Mouse (Mus musculus) kidney, postnatal 0 days (tissue): ENCODE results near the gene Kcne3. TPM values are rescaled to one million over a fixed set of nuclear protein-coding genes. Genes with fewer than 3 reads are reported as not detected.

Experiments
- ATAC-seq: fragments of 200-750 bp; cut with Nextera tagmentation; replicated peaks from 2 replicates; pipeline ENCODE4 v1.8.0; 2017; ENCODE audit warnings: low read depth, moderate number of reproducible peaks, moderate TSS enrichment, moderate library complexity; ENCODE audit not compliant: low FRiP score
- DNase-seq: peaks from one replicate; pipeline ENCODE4 v3.0.0-alpha.2; 2016; ENCODE audit warnings: low spot score
- H3K27ac ChIP-seq: fragments of 300-500 bp; sonication (generic); 2 replicates; pipeline ENCODE4 v1.5.1; 2014; ENCODE audit warnings: mild to moderate bottlenecking
- H3K27me3 ChIP-seq: fragments of 300-500 bp; sonication (generic); 2 replicates; pipeline ENCODE4 v1.6.1; 2014; ENCODE audit warnings: low read length, mixed read lengths; ENCODE audit not compliant: insufficient read depth
- H3K36me3 ChIP-seq: fragments of 300-500 bp; sonication (generic); 2 replicates; pipeline ENCODE4 v1.6.1; 2014; ENCODE audit warnings: low read length, mixed read lengths; ENCODE audit not compliant: insufficient read depth
- H3K4me1 ChIP-seq: fragments of 300-500 bp; sonication (generic); replicated peaks from 2 replicates; pipeline ENCODE4 v1.6.1; 2014; ENCODE audit warnings: antibody characterized with exemption, low read length, mixed read lengths; ENCODE audit not compliant: insufficient read depth
- H3K4me2 ChIP-seq: fragments of 300-500 bp; sonication (generic); 2 replicates; pipeline ENCODE4 v1.6.1; 2014; ENCODE audit warnings: mild to moderate bottlenecking, low read length, moderate library complexity, mixed read lengths
- H3K4me3 ChIP-seq: fragments of 300-500 bp; sonication (generic); replicated peaks from 2 replicates; pipeline ENCODE4 v1.5.1; 2014; ENCODE audit warnings: low read depth, low read length
- H3K9ac ChIP-seq: fragments of 300-500 bp; sonication (generic); 2 replicates; pipeline ENCODE4 v1.6.1; 2014; ENCODE audit warnings: low read depth, low read length
- H3K9me3 ChIP-seq: fragments of 300-500 bp; sonication (generic); replicated peaks from 2 replicates; pipeline ENCODE4 v1.6.1; 2016; ENCODE audit warnings: low read length, inconsistent platforms, mixed read lengths
- CTCF ChIP-seq: IDR thresholded peaks from 2 replicates; pipeline ENCODE4 v1.5.1; 2016; ENCODE audit warnings: antibody characterized with exemption, low read depth, mild to moderate bottlenecking, moderate library complexity
- WGBS: fragments of 180-500 bp; shearing (Covaris S2); extraction: QIAGEN DNeasy Blood & Tissue Kit; methylation state at CpG from one replicate; pipeline ENCODE4 v1.1.7; 2014; 5-methylcytosine and 5-hydroxymethylcytosine counted together
- polyA plus RNA-seq: library from polyadenylated mRNA; unstranded; fragments of >200 nt; fragmentation: Nextera tagmentation; extraction: Ambion mirVana; gene quantifications from 2 replicates; pipeline ENCODE4 v1.2.1, GENCODE M21; 2015

Kcne3 gene
- polyA plus RNA-seq, 1 experiment from 2014 or later: 2.3 TPM

GRCm38 (mm10) chr7:100138075-100138474 is 38.2 kb upstream of the Kcne3 start:
- DNase-seq (no peak), ATAC-seq (no peak)
- Histone ChIP-seq H3K9me3 (no peaks in the 10 kb centered on the region), H3K27ac (no peak overlapping the region), H3K9ac (no peak overlapping the region), H3K4me3 (no peak overlapping the region), H3K4me1 (no peaks in the 10 kb centered on the region), H3K27me3 (no peaks in the 10 kb centered on the region), H3K4me2 (no peak overlapping the region), H3K36me3 (no peaks in the 10 kb centered on the region)
- 96% methylated on average over 4 of the region's 4 CpGs for WGBS
- TF ChIP-seq CTCF: no peak

DNA sequence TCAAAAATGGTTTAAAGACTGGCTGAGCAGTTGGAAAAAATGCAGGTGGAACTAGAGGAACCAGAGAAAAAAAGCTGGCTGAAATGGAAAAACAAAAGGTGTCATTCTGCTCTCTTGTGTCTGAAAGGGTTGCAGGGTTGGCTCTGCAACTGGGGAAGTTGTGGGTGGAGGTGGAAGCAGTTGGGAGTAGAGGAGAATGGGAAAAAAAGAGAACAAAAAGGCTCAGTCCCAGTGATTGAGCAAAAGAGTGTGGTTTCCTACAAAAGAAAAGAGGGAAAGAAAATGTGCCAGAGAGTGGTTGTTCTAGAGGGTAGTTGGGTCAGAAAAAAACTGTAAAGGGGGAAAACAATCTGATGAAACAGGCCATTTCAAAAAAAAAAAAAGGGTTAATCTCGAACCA is 35.7 kb upstream of the Kcne3 start:
- no peaks in the 10 kb centered on the region for H3K27me3 ChIP-seq
- no peaks in the 10 kb centered on the region for H3K9me3 ChIP-seq
- no peaks in the 10 kb centered on the region for H3K4me1 ChIP-seq
- H3K9ac ChIP-seq: no peak overlapping the region
- ATAC-seq (no peak), DNase-seq (no peak)
- no peak overlapping the region for H3K4me2 ChIP-seq
- TF ChIP-seq CTCF: no peak
- WGBS: 66% methylated on average over 1 of the region's 1 CpGs
- H3K4me3 ChIP-seq: no peak overlapping the region
- no peak overlapping the region for H3K27ac ChIP-seq
- no peaks in the 10 kb centered on the region for H3K36me3 ChIP-seq

DNA sequence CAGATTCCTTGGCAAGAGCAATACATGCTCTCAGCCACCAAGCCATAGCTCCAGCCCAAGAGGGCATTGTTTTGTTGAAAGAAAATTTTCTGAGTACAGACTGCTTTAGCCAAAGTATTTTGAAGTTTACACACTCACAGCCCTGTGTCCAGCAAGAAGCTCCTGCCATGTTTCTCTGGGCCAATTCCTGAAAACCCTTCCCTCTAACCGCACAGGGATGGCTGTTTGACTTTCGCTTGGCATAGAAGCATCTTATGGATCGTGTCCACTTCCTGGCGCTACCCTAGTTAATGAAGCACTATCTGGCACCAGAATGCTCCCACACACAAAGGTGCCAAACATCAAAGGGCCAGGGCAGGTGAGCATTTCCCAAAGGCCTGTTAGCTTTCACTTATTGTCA is 27.7 kb upstream of the Kcne3 start:
- no peak overlapping the region for H3K4me2 ChIP-seq
- H3K4me1 ChIP-seq: 0 out of 2 replicates have a peak, but pooled peaks cover 3% of the 10 kb centered on the region
- ATAC-seq (no peak), DNase-seq (no peak)
- no peaks in the 10 kb centered on the region for H3K27me3 ChIP-seq
- H3K9me3 ChIP-seq: no peaks in the 10 kb centered on the region
- H3K36me3 ChIP-seq: no peaks in the 10 kb centered on the region
- TF ChIP-seq CTCF: no peak
- H3K9ac ChIP-seq: no peak overlapping the region
- WGBS: 70% methylated on average over 4 of the region's 4 CpGs
- H3K4me3 ChIP-seq: no peak overlapping the region
- H3K27ac ChIP-seq: no peak overlapping the region

DNA sequence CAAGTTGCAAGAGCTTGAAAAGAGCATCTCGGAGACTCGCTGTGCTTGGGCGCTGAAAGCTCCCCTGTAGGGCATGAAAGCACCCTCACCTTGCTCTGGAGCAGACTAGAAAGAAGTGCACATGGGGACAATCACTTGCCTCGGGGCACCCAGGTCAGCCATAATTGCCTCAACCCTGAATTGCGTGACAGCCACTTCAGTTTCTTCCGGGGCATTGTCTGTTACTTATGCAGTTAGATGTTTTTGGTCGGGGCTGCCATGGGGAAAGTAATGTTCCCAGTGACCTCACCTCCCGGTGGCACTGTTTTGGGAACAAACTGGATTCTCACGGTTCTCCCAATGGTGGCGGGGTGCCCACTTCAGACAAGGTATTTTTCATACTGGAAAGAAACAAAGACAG is 26.2 kb upstream of the Kcne3 start:
- no peak overlapping the region for H3K4me2 ChIP-seq

GRCm38 (mm10) chr7:100150626-100151025 is 25.7 kb upstream of the Kcne3 start:
- no peaks in the 10 kb centered on the region for H3K36me3 ChIP-seq
- no peak overlapping the region for H3K9ac ChIP-seq
- no peak overlapping the region for H3K4me2 ChIP-seq
- 0 out of 2 replicates have a peak, but pooled peaks cover 3% of the 10 kb centered on the region for H3K4me1 ChIP-seq
- no peak overlapping the region for H3K4me3 ChIP-seq
- TF ChIP-seq CTCF: no peak
- no peaks in the 10 kb centered on the region for H3K9me3 ChIP-seq
- ATAC-seq (no peak), DNase-seq (no peak)
- H3K27me3 ChIP-seq: no peaks in the 10 kb centered on the region
- 70% methylated on average over 11 of the region's 11 CpGs for WGBS
- H3K27ac ChIP-seq: no peak overlapping the region

More for the DNA sequence above, 26.2 kb upstream of the Kcne3 start:
- 54% methylated on average over 10 of the region's 10 CpGs for WGBS
- Histone ChIP-seq H3K4me1 (0 out of 2 replicates have a peak, but pooled peaks cover 3% of the 10 kb centered on the region), H3K27me3 (no peaks in the 10 kb centered on the region), H3K9ac (no peak overlapping the region), H3K9me3 (no peaks in the 10 kb centered on the region), H3K27ac (no peak overlapping the region), H3K4me3 (no peak overlapping the region), H3K36me3 (no peaks in the 10 kb centered on the region)
- no peak for TF ChIP-seq CTCF
- ATAC-seq: no peak
- DNase-seq: no peak

- H3K4me3 ChIP-seq: no peak overlapping the region
- H3K27me3 ChIP-seq: no peaks in the 10 kb centered on the region
- WGBS: 73% methylated on average over 4 of the region's 4 CpGs
- TF ChIP-seq CTCF: no peak
- ATAC-seq: no peak
- no peaks in the 10 kb centered on the region for H3K9me3 ChIP-seq
- no peak overlapping the region for H3K4me2 ChIP-seq
- H3K4me1 ChIP-seq: peaks cover 6% of the 10 kb centered on the region; the same call in 1 of the 2 replicates
- H3K36me3 ChIP-seq: peaks cover 5% of the 10 kb centered on the region; the same call in 1 of the 2 replicates
- DNase-seq: no peak
- H3K9ac ChIP-seq: no peak overlapping the region
- H3K27ac ChIP-seq: no peak overlapping the region
These were observed 18.6 kb upstream of the Kcne3 start for GRCm38 (mm10) chr7:100157669-100158068.
